Mouse (Mus musculus) limb, embryonic 11.5 days (tissue): Measurements from ENCODE around the gene Trmt2a. TPM values are rescaled to one million over a fixed set of nuclear protein-coding genes. Genes with fewer than 3 reads are reported as not detected.

Experiments used
- ATAC-seq: fragments of 200-750 bp; cut with Nextera tagmentation; 2 replicates; pipeline ENCODE4 v1.8.0; 2017; ENCODE audit warnings: low read depth; ENCODE audit not compliant: insufficient number of reproducible peaks, low FRiP score, low TSS enrichment
- DNase-seq: peaks from one replicate; pipeline ENCODE4 v3.0.0-alpha.2; 2015; ENCODE audit warnings: low spot score
- H3K27ac ChIP-seq: fragments of 300-500 bp; sonication (generic); replicated peaks from 2 replicates; pipeline ENCODE4 v1.5.1; 2014; ENCODE audit warnings: low read depth, mild to moderate bottlenecking, low read length
- H3K27me3 ChIP-seq: fragments of 300-500 bp; sonication (generic); 2 replicates; pipeline ENCODE4 v1.6.1; 2014; ENCODE audit warnings: mild to moderate bottlenecking, low read length, mixed read lengths; ENCODE audit not compliant: control insufficient read depth, insufficient read depth
- H3K36me3 ChIP-seq: fragments of 300-500 bp; sonication (generic); 2 replicates; pipeline ENCODE4 v1.6.1; 2014; ENCODE audit warnings: mild to moderate bottlenecking, low read length, moderate library complexity, mixed read lengths; ENCODE audit not compliant: control insufficient read depth, insufficient read depth
- H3K4me1 ChIP-seq: fragments of 300-500 bp; sonication (generic); 2 replicates; pipeline ENCODE4 v1.6.1; 2014; ENCODE audit warnings: low read length, mixed read lengths; ENCODE audit not compliant: control insufficient read depth, insufficient read depth
- H3K4me2 ChIP-seq: fragments of 300-500 bp; sonication (generic); 2 replicates; pipeline ENCODE4 v1.6.1; 2014; ENCODE audit warnings: low read depth, mild to moderate bottlenecking, moderate library complexity; ENCODE audit not compliant: severe bottlenecking
- H3K4me3 ChIP-seq: fragments of 300-500 bp; sonication (generic); 2 replicates; pipeline ENCODE4 v1.5.1; 2014; ENCODE audit warnings: low read depth, low read length
- H3K9ac ChIP-seq: fragments of 300-500 bp; sonication (generic); 2 replicates; pipeline ENCODE4 v1.6.1; 2014; ENCODE audit warnings: mild to moderate bottlenecking, low read length
- H3K9me3 ChIP-seq: fragments of 300-500 bp; sonication (generic); 2 replicates; pipeline ENCODE4 v1.6.1; 2016; ENCODE audit warnings: low read length; ENCODE audit not compliant: control insufficient read depth
- WGBS: fragments of 180-500 bp; shearing (Covaris S2); extraction: QIAGEN DNeasy Blood & Tissue Kit; methylation state at CpG from one replicate; pipeline ENCODE4 v1.1.7; 2014; 5-methylcytosine and 5-hydroxymethylcytosine counted together
- polyA plus RNA-seq: library from polyadenylated mRNA; unstranded; fragments of >200 nt; fragmentation: Nextera tagmentation; extraction: Ambion mirVana; gene quantifications from 2 replicates; pipeline ENCODE4 v1.2.1, GENCODE M21; 2014

Trmt2a gene
- polyA plus RNA-seq, 1 experiment from 2014 or later, result 96.0 TPM

DNA sequence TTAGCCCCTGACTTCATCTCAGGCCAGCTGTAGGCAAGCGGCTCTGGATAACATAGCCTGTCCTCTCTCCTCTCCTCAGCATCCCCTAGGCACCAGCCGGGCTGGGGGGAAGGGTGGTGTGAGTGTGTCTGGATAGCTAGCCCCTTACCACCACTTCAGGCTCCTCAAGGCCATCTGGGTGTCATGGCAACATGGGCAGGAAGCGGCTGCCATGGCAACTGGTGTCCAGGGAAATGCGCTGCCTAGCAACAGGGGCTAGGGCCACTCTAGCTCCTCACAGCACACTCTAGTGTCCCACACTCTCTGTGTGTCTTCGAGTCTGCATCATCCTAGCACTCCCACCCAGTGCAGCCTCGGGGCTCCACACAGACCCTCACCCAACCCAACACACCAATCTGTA lies 34.8 kb upstream of the Trmt2a start:
- peaks cover 2% of the 10 kb centered on the region; the same call in 1 of the 2 replicates for H3K27me3 ChIP-seq
- peak; percentile 71 for ATAC-seq
- no peak overlapping the region for H3K27ac ChIP-seq
- H3K9ac ChIP-seq, result no peak overlapping the region
- WGBS, result 52% methylated on average over 6 of the region's 6 CpGs
- peaks cover 12% of the 10 kb centered on the region for H3K4me1 ChIP-seq
- H3K4me2 ChIP-seq, result no peak overlapping the region
- H3K36me3 ChIP-seq, result no peaks in the 10 kb centered on the region
- no peaks in the 10 kb centered on the region for H3K9me3 ChIP-seq
- DNase-seq, result peak; percentile 84
- no peak overlapping the region for H3K4me3 ChIP-seq

DNA sequence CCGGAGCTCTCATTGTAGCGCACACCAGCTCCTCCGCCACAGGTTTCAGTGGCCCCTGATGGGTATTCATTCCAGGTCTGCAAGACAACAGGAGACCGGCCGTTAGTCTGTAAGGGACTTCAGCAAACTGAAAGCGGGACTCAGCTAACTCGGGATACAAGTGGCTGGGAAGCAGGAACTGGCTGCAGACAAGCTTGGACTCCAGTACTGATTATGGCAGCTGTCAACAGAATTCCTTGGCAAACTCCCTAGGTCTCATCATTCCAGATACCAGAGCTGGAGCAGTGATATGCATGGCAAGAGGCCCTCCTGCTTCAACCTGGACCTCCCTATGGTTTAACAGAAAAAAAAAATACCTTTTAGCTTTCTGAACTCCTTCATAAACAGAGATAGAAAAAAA lies 33.6 kb upstream of the Trmt2a start:
- Histone ChIP-seq H3K4me2 (no peak overlapping the region), H3K9me3 (no peaks in the 10 kb centered on the region), H3K27ac (no peak overlapping the region), H3K36me3 (no peaks in the 10 kb centered on the region), H3K4me3 (no peak overlapping the region), H3K27me3 (peaks cover under 1% of the 10 kb centered on the region; the same call in 1 of the 2 replicates), H3K4me1 (peaks cover 16% of the 10 kb centered on the region), H3K9ac (no peak overlapping the region)
- DNase-seq, result no peak
- 87% methylated on average over 7 of the region's 7 CpGs for WGBS
- ATAC-seq, result no peak

DNA sequence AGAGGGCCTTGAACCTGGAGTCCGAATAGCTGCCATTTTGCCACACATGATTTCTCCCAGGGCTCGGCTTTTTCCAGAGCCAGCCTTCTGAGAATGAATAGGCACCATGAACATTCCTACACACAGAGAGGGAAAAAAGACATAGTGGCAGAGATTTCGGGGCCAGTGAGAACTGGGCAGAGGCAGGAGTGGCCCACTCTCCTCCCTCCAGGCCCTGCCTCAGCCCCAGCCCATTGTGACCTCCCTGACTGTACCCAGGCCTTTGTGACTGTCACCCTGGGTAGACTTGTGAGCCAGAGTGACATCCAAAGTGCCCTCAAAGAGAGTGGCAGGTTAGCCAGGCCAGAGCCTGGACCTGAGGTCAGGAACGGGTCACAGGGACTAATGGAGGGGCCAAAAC lies 30.9 kb upstream of the Trmt2a start, which contains the start of gene Ccdc188:
Gene Ccdc188, plus strand, starts transcription at position 301 of the 400 bp plus-strand sequence.
- Histone ChIP-seq H3K27me3 (no peaks in the 10 kb centered on the region), H3K27ac (no peak within 1 kb of the TSS), H3K4me1 (peaks cover 21% of the 10 kb centered on the region), H3K9me3 (no peaks in the 10 kb centered on the region), H3K9ac (no peak within 1 kb of the TSS), H3K4me3 (no peak within 1 kb of the TSS), H3K4me2 (no peak within 1 kb of the TSS), H3K36me3 (peaks cover 4% of the 10 kb centered on the region)
- DNase-seq (no peak), ATAC-seq (no peak)
- 85% methylated on average over 4 of the region's 4 CpGs for WGBS

DNA sequence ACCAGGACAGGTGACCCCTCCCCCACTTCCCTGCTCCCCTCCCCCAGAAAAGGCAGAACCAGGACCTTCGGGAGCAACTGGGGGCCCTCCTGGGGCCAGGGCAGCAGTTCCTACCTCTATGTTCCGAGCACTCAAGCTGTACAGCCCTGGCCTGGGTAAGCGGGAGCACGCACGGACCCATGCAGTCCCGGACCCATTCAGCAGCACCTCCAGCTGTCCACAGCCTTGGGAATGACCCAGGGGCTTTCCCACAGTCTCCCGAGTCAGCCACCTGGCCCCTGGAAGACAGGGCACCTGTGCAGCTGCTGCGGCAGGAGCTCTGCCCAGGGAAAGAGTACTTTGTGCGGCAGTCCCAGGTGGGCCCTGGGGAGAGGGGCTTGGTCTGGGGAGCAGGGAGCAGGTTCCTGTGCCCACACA lies 29.9 kb upstream of the Trmt2a start:
- Histone ChIP-seq H3K27me3 (no peaks in the 10 kb centered on the region), H3K36me3 (peaks cover 5% of the 10 kb centered on the region), H3K9me3 (no peaks in the 10 kb centered on the region), H3K4me3 (no peak overlapping the region), H3K4me2 (no peak overlapping the region), H3K27ac (no peak overlapping the region), H3K4me1 (peaks cover 15% of the 10 kb centered on the region), H3K9ac (no peak overlapping the region)
- ATAC-seq (no peak), DNase-seq (no peak)
- WGBS, result 70% methylated on average over 9 of the region's 9 CpGs

DNA sequence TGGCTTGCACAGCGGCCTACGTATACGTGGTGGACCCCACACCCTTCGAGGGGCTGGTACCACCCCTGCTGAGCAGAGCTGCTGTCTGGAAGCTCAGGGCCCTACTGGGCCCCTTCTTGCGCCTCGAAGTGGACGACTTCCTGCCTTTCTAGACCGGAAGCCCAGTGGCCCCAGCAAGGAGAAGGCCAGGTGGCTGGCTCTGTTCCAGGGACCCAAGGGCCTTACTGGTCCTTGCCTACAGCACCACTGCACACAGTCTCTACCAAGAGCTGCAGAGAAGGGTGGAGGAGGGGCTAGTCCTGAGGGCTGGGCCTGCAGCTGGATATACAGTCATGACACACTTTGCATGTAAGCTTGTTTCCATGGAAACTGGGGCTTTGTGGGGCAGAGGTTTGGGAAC lies 28.5 kb upstream of the Trmt2a start:
- H3K36me3 ChIP-seq, result peaks cover 14% of the 10 kb centered on the region
- DNase-seq, result no peak
- H3K9ac ChIP-seq, result peak overlapping the region; percentile 30; the same call in 1 of the 2 replicates
- peak; percentile 75 for ATAC-seq
- no peak overlapping the region for H3K4me2 ChIP-seq
- 59% methylated on average over 8 of the region's 8 CpGs for WGBS
- H3K27ac ChIP-seq, result peak overlapping the region; percentile 62; the same call in 1 of the 2 replicates
- no peaks in the 10 kb centered on the region for H3K9me3 ChIP-seq
- peaks cover 9% of the 10 kb centered on the region for H3K4me1 ChIP-seq
- no peaks in the 10 kb centered on the region for H3K27me3 ChIP-seq
- no peak overlapping the region for H3K4me3 ChIP-seq

DNA sequence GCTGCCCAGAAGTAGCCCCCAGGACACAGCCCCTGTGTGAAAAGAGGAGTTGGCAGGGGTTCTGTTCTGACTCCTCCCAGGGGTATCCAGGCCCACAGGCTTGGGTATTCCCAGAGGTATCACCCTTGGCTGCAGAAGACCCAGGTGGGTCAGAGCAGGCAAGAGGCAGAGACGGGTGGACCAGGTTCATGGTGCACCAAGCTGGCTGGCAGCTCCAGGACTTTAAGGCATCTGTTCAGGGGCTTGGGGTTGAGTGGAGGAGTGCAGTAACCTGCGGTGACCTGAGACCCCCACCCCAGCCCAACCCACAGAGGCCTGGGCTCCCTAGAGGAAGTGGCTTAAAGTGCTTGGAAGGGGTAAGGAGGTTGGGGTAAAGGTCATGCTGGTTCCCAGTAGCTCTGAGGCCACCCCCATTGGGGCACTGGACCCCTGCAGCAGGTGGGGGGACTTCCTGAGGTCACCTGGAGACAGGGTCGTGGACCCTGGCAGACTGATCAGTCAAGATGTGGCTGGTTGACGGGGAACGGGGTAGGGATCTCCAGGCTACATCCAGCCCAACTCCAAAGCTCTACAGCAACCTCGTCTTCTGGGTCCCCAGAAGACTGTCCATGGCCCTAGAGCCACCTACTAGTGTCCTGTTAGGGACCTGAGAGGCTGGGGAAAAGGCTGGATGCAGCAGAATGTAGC lies 27.5 kb upstream of the Trmt2a start:
- DNase-seq (no peak), ATAC-seq (no peak)
- no peaks in the 10 kb centered on the region for H3K9me3 ChIP-seq
- H3K4me3 ChIP-seq, result no peak overlapping the region
- H3K4me2 ChIP-seq, result no peak overlapping the region
- H3K9ac ChIP-seq, result no peak overlapping the region
- 83% methylated on average over 6 of the region's 6 CpGs for WGBS
- peaks cover 16% of the 10 kb centered on the region for H3K36me3 ChIP-seq
- no peaks in the 10 kb centered on the region for H3K27me3 ChIP-seq
- H3K27ac ChIP-seq, result no peak overlapping the region
- H3K4me1 ChIP-seq, result peaks cover 9% of the 10 kb centered on the region

DNA sequence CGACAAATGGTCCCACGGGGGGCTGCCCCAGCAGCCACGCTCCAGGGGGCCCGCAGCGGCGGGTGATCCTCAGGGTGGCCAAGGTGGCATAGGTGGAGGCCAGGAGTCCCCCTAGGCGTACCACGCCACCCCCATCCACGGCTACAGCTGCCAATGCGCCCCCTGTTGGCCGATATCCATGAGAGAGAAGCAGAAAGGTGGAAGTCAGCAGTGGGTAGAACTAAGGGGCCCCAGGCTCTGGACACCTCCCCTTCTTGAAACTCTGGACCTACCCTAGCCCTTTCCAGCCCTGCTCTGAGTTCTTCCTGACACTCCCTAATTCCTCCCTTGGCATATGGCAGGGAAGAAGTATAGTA lies 27.0 kb upstream of the Trmt2a start:
- no peak overlapping the region for H3K27ac ChIP-seq
- no peak overlapping the region for H3K4me2 ChIP-seq
- no peaks in the 10 kb centered on the region for H3K9me3 ChIP-seq
- 77% methylated on average over 9 of the region's 11 CpGs for WGBS
- H3K27me3 ChIP-seq, result no peaks in the 10 kb centered on the region
- H3K4me3 ChIP-seq, result no peak overlapping the region
- ATAC-seq (no peak), DNase-seq (no peak)
- no peak overlapping the region for H3K9ac ChIP-seq
- H3K36me3 ChIP-seq, result peaks cover 18% of the 10 kb centered on the region
- peaks cover 9% of the 10 kb centered on the region for H3K4me1 ChIP-seq

DNA sequence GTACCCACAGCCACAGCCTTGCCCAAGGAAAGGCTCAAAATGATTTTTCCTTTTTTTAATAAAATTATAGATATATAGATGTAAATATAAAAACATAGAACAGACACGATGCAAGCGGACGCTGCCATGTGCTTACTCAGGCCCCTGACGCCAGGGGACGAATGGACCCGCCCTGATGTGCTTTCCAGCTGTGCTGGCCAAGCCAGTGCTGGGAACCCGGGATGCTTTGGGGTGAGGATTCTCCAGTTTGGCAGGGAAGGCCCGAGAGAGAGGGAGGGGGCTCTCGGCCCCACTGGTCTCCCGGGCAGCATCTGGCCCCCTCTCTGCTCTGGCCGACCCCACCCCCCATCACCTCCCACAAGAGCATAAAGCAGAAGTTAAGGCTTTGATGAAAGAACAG lies 26.3 kb upstream of the Trmt2a start:
- peaks cover 18% of the 10 kb centered on the region for H3K36me3 ChIP-seq
- H3K4me1 ChIP-seq, result peaks cover 9% of the 10 kb centered on the region
- no peaks in the 10 kb centered on the region for H3K27me3 ChIP-seq
- WGBS, result 81% methylated on average over 11 of the region's 11 CpGs
- H3K27ac ChIP-seq, result no peak overlapping the region
- no peak overlapping the region for H3K9ac ChIP-seq
- no peaks in the 10 kb centered on the region for H3K9me3 ChIP-seq
- DNase-seq (no peak), ATAC-seq (no peak)
- no peak overlapping the region for H3K4me3 ChIP-seq
- no peak overlapping the region for H3K4me2 ChIP-seq

DNA sequence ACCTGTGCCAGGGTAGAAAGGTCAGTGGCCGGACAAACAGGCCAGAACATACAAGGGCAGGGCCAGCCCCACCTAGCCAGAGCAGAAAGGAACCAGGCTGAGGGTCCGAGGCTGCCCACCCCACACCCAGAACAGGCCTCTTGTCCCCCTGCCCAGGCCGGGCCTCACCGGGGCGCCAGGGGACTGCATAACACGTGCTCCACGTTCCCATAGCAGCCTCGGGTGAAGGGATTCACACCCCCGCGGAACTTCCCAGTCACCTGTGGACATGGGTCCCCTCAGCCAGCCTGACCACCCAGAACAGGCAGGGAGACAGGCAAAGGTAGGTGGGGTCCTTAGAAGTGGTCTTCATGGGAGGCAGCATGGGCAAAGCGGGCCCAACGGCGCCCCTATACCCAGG lies 21.3 kb upstream of the Trmt2a start:
- WGBS, result 93% methylated on average over 13 of the region's 13 CpGs
- no peak for DNase-seq

More for the DNA sequence above, 21.3 kb upstream of the Trmt2a start:
- no peaks in the 10 kb centered on the region for H3K4me1 ChIP-seq
- no peaks in the 10 kb centered on the region for H3K9me3 ChIP-seq
- no peak overlapping the region for H3K27ac ChIP-seq
- H3K4me3 ChIP-seq, result no peak overlapping the region
- H3K27me3 ChIP-seq, result no peaks in the 10 kb centered on the region
- H3K9ac ChIP-seq, result no peak overlapping the region
- ATAC-seq, result no peak
- H3K36me3 ChIP-seq, result peaks cover 22% of the 10 kb centered on the region
- no peak overlapping the region for H3K4me2 ChIP-seq
